Mouse (Mus musculus) adrenal gland, adult 8-10 months (tissue): Measurements from ENCODE around the gene Gm2a. TPM values are rescaled to one million over a fixed set of nuclear protein-coding genes. Genes with fewer than 3 reads are reported as not detected.
A peak's percentile ranks its signal among the peaks of the same experiment; 100 is the strongest.
"Not testable (repeated sequence)": the region's sequence is repeated elsewhere in the genome, so short reads cannot be mapped to it uniquely, and the experiment has no call there.

Experiments used
- DNase-seq: peaks from one replicate; pipeline ENCODE4 v3.0.0; 2022
- total RNA-seq, 4 experiments: library from RNA; stranded (reverse); gene quantifications; 2 replicates each; pipeline ENCODE4 v1.2.4; 2022

The Gm2a gene
- total RNA-seq, 4 experiments from 2014 or later: 254 to 285 (median 274) TPM

GRCm38 (mm10) chr11:55096731-55097462 lies 1.0 kb upstream of the Gm2a start:
- DNase-seq: no peak

- DNase-seq: no peak
Measured at GRCm38 (mm10) chr11:55098189-55098915, 437 bp downstream of the Gm2a start.

GRCm38 (mm10) chr11:55099019-55099771 lies 1.3 kb downstream of the Gm2a start:
- DNase-seq: no peak

- DNase-seq: no peak
Measured at GRCm38 (mm10) chr11:55099868-55100267, 2.0 kb downstream of the Gm2a start.

GRCm38 (mm10) chr11:55102015-55102414 lies 4.1 kb downstream of the Gm2a start:
- DNase-seq: no peak

- DNase-seq: no peak
Measured at GRCm38 (mm10) chr11:55103229-55103628, 5.3 kb downstream of the Gm2a start.

GRCm38 (mm10) chr11:55105389-55105788 lies 7.5 kb downstream of the Gm2a start:
- no peak for DNase-seq

- no peak for DNase-seq
Measured at GRCm38 (mm10) chr11:55106636-55107035, 8.7 kb downstream of the Gm2a start.

- DNase-seq: no peak
Measured at GRCm38 (mm10) chr11:55109521-55110300, 11.8 kb downstream of the Gm2a start.

- DNase-seq: no peak
Measured at GRCm38 (mm10) chr11:55110566-55111169, 12.8 kb downstream of the Gm2a start.

- DNase-seq: no peak
Measured at GRCm38 (mm10) chr11:55113209-55113860, 15.4 kb downstream of the Gm2a start.

GRCm38 (mm10) chr11:55113861-55114250 lies 15.9 kb downstream of the Gm2a start:
- DNase-seq: not testable (repeated sequence)

- DNase-seq: no peak
Measured at GRCm38 (mm10) chr11:55114291-55114690, 16.4 kb downstream of the Gm2a start.

- no peak for DNase-seq
Measured at GRCm38 (mm10) chr11:55116004-55116403, 18.1 kb downstream of the Gm2a start.

- no peak for DNase-seq
Measured at GRCm38 (mm10) chr11:55117031-55117430, 19.1 kb downstream of the Gm2a start.

GRCm38 (mm10) chr11:55120279-55120678 lies 22.4 kb downstream of the Gm2a start:
- no peak for DNase-seq

GRCm38 (mm10) chr11:55120821-55121271 lies 22.9 kb downstream of the Gm2a start:
- DNase-seq: no peak

GRCm38 (mm10) chr11:55121430-55121829 lies 23.5 kb downstream of the Gm2a start:
- DNase-seq: no peak

GRCm38 (mm10) chr11:55126663-55127062 lies 28.7 kb downstream of the Gm2a start:
- DNase-seq: no peak

GRCm38 (mm10) chr11:55127937-55128336 lies 30.0 kb downstream of the Gm2a start:
- peak; percentile 65 for DNase-seq

- no peak for DNase-seq
Measured at GRCm38 (mm10) chr11:55128411-55128810, 30.5 kb downstream of the Gm2a start.
